Mouse (Mus musculus): ENCODE data around the gene Rptor. TPM values are rescaled to one million over a fixed set of nuclear protein-coding genes. Genes with fewer than 3 reads are reported as not detected.

Gene Rptor
- polyA plus RNA-seq, 1 experiment from 2014 or later: 9.1 TPM

DNA sequence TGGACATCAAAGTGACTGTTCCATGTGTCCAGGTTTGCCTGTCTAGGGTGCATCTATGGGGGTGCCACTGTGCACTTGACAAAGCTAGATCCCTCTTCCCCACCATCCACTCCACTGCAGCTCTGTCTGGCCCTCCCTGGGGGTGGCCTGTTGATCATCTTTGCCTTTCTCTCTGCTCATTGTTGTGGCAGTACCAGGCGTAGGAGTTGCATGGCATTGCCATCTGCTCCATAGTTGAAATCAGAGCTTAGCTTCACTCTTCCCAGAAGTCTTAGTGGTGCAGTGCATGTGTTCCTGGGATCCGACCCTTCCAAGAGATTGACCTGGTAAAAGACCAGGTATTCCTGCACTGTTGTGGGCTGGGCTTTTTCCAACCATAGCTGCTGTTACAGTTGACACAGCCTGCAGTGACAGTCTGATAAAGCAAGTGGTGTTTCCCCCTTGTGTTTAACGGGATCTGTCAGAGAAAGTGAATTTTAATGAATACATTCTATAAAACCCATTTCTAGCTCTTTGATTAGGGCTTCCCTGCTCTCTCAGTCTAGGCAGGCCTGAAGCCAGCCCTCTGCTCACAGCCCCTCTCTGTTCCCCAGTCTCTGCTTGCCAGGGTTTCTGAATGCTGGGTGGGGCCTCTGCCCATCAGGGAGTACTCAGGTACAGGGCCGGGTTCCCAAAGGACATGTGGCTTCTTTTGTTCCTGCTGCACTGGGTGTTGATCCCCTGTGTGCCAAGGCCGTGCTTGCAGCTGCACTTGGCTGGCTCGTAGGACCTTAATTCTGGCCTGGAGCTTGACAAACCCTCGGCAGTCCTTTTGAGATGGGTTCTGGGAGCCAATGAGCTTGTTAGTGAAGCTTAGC lies 136.5 kb downstream of the Rptor start:
- Histone ChIP-seq H3K9ac (replicated peaks; ENCODE audit: low read length) (no peak overlapping the region), H3K4me1 (ENCODE audit: insufficient read depth, low read length) (peaks cover 6% of the 10 kb centered on the region; the same call in 1 of the 2 replicates), H3K36me3 (ENCODE audit: insufficient read depth, low read length) (no peaks in the 10 kb centered on the region), H3K27ac (ENCODE audit: low read length) (no peak overlapping the region), H3K4me3 (ENCODE audit: low read length) (no peak overlapping the region), H3K27me3 (ENCODE audit: insufficient read depth, low read length) (no peaks in the 10 kb centered on the region), H3K9me3 (ENCODE audit: low read length) (no peaks in the 10 kb centered on the region), H3K4me2 (replicated peaks; ENCODE audit: low read depth, low read length) (no peak overlapping the region)
- WGBS: 82% methylated on average over 7 of the region's 7 CpGs
- ATAC-seq (ENCODE audit: low FRiP score, low TSS enrichment): no peak

DNA sequence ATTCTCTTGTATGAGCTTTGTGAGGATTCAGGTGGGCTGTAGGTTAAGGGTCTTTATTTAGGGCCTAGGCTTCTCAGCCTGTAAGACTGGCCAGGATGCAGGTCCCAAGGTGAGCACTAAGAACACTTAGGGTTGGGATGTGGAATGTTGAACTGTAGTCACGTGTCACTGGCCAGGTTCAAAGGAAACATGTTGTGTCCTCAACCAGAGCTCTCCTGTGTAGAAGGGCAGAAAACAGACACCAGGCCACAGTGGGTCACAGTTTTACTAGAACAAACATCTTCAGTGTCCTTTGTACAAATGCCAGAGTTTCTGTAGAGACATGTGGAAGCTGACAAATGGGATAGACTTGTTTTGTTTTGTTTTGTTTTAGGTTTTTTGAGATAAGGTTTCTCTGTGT lies 138.7 kb downstream of the Rptor start:
- no peaks in the 10 kb centered on the region for H3K4me1 ChIP-seq (ENCODE audit: insufficient read depth, low read length)
- H3K9me3 ChIP-seq (ENCODE audit: low read length): no peaks in the 10 kb centered on the region
- no peak for ATAC-seq (ENCODE audit: low FRiP score, low TSS enrichment)
- no peak overlapping the region for H3K9ac ChIP-seq (replicated peaks; ENCODE audit: low read length)
- H3K36me3 ChIP-seq (ENCODE audit: insufficient read depth, low read length): no peaks in the 10 kb centered on the region
- H3K4me2 ChIP-seq (replicated peaks; ENCODE audit: low read depth, low read length): no peak overlapping the region
- no peaks in the 10 kb centered on the region for H3K27me3 ChIP-seq (ENCODE audit: insufficient read depth, low read length)
- 77% methylated on average over 1 of the region's 1 CpGs for WGBS
- no peak overlapping the region for H3K4me3 ChIP-seq (ENCODE audit: low read length)
- H3K27ac ChIP-seq (ENCODE audit: low read length): no peak overlapping the region

DNA sequence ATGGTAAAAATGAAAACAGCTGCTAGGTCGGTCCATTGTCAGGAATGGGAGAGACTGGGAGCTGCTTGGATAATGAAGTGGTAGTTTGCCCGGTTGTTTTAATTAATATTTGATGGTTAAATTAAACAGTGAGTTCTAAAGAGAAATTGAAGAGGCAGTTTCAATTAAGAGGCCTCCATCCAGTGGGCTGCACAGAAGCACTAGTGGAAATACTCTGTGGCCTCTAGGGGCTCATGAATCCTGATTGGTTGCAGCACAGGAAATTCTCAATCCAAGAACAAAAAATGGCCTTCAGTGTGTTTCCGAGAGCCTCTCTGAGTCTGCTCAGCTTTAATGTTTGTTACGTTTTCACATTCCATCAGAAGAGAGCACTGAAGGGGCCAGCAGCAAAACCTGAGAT lies 141.7 kb downstream of the Rptor start:
- Histone ChIP-seq H3K27me3 (ENCODE audit: insufficient read depth, low read length) (no peaks in the 10 kb centered on the region), H3K9me3 (ENCODE audit: low read length) (no peaks in the 10 kb centered on the region), H3K4me1 (ENCODE audit: insufficient read depth, low read length) (no peaks in the 10 kb centered on the region), H3K27ac (ENCODE audit: low read length) (no peak overlapping the region), H3K36me3 (ENCODE audit: insufficient read depth, low read length) (no peaks in the 10 kb centered on the region), H3K4me3 (ENCODE audit: low read length) (no peak overlapping the region), H3K9ac (replicated peaks; ENCODE audit: low read length) (no peak overlapping the region), H3K4me2 (replicated peaks; ENCODE audit: low read depth, low read length) (no peak overlapping the region)
- 75% methylated on average over 4 of the region's 4 CpGs for WGBS
- no peak for ATAC-seq (ENCODE audit: low FRiP score, low TSS enrichment)

DNA sequence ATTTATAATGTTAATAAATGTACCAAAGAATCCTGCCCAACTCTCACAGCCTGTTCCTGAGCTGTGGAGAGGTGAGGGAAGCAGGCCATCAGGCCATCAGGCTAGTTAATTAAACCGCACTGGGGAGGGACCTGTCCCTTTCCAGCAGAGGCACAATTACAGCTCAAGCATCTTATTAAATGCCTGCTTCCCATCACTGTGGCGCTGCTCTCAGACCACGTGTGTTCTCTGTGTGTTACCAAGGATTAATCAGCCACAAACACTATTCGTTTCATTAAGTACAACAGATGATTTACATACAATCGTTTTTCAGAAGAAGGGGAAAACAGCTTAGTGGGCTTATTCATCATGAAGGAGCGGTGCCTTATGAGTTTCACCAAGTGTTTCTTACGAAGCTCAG lies 142.6 kb downstream of the Rptor start:
- H3K27ac ChIP-seq (ENCODE audit: low read length): no peak overlapping the region
- WGBS: 83% methylated on average over 7 of the region's 7 CpGs
- no peaks in the 10 kb centered on the region for H3K4me1 ChIP-seq (ENCODE audit: insufficient read depth, low read length)
- no peaks in the 10 kb centered on the region for H3K9me3 ChIP-seq (ENCODE audit: low read length)
- no peaks in the 10 kb centered on the region for H3K27me3 ChIP-seq (ENCODE audit: insufficient read depth, low read length)
- ATAC-seq (ENCODE audit: low FRiP score, low TSS enrichment): no peak
- H3K4me3 ChIP-seq (ENCODE audit: low read length): no peak overlapping the region
- no peak overlapping the region for H3K9ac ChIP-seq (replicated peaks; ENCODE audit: low read length)
- no peak overlapping the region for H3K4me2 ChIP-seq (replicated peaks; ENCODE audit: low read depth, low read length)
- H3K36me3 ChIP-seq (ENCODE audit: insufficient read depth, low read length): no peaks in the 10 kb centered on the region

DNA sequence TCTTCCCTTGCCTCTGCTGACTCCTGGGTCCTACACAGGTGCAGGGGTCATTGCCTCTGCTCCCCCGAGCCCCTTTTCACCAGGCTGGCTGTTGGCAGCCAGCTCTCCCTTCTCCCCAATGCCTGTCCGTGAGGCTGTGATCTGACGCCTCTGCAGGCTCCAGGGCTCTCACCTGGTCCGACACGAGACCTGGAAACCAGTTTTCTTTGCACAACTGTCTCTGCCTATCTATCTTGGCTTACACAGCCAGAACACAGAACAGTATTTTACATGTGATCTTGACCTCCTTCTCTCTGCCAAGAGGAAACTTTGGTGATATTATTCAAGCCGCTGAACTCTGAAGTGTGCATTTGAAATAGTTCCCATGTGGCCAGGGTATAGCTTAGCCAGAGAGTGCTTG lies 151.8 kb downstream of the Rptor start:
- H3K27me3 ChIP-seq (ENCODE audit: insufficient read depth, low read length): no peaks in the 10 kb centered on the region
- H3K9ac ChIP-seq (replicated peaks; ENCODE audit: low read length): no peak overlapping the region
- no peak overlapping the region for H3K4me2 ChIP-seq (replicated peaks; ENCODE audit: low read depth, low read length)
- H3K36me3 ChIP-seq (ENCODE audit: insufficient read depth, low read length): peaks cover 5% of the 10 kb centered on the region; the same call in 1 of the 2 replicates
- no peaks in the 10 kb centered on the region for H3K4me1 ChIP-seq (ENCODE audit: insufficient read depth, low read length)
- H3K27ac ChIP-seq (ENCODE audit: low read length): no peak overlapping the region
- ATAC-seq (ENCODE audit: low FRiP score, low TSS enrichment): no peak
- H3K9me3 ChIP-seq (ENCODE audit: low read length): no peaks in the 10 kb centered on the region
- WGBS: 67% methylated on average over 6 of the region's 6 CpGs
- H3K4me3 ChIP-seq (ENCODE audit: low read length): no peak overlapping the region

DNA sequence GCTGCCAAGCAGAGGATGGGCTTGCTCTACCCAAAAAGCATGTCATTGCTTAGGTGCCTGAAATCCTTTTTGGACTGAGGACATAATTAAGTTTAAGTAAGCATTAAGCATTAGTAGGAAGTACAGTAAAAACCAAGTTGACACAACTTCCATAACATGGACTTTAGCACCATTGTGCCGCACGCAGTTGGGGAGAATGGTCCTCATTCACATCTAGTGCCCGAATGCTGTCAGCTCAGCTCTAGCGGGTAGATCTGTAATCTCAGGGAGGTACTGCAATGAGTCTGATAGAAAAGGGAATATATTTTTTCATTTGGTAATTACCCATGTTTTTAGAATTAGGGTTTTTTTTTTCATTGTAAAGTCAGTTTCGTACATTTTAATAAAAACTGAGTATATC lies 155.5 kb downstream of the Rptor start:
- Histone ChIP-seq H3K27me3 (ENCODE audit: insufficient read depth, low read length) (no peaks in the 10 kb centered on the region), H3K27ac (ENCODE audit: low read length) (no peak overlapping the region), H3K4me2 (replicated peaks; ENCODE audit: low read depth, low read length) (no peak overlapping the region), H3K9ac (replicated peaks; ENCODE audit: low read length) (no peak overlapping the region), H3K9me3 (ENCODE audit: low read length) (no peaks in the 10 kb centered on the region), H3K4me3 (ENCODE audit: low read length) (no peak overlapping the region), H3K4me1 (ENCODE audit: insufficient read depth, low read length) (no peaks in the 10 kb centered on the region), H3K36me3 (ENCODE audit: insufficient read depth, low read length) (peaks cover 12% of the 10 kb centered on the region; the same call in 1 of the 2 replicates)
- no peak for ATAC-seq (ENCODE audit: low FRiP score, low TSS enrichment)
- WGBS: 95% methylated on average over 5 of the region's 5 CpGs

DNA sequence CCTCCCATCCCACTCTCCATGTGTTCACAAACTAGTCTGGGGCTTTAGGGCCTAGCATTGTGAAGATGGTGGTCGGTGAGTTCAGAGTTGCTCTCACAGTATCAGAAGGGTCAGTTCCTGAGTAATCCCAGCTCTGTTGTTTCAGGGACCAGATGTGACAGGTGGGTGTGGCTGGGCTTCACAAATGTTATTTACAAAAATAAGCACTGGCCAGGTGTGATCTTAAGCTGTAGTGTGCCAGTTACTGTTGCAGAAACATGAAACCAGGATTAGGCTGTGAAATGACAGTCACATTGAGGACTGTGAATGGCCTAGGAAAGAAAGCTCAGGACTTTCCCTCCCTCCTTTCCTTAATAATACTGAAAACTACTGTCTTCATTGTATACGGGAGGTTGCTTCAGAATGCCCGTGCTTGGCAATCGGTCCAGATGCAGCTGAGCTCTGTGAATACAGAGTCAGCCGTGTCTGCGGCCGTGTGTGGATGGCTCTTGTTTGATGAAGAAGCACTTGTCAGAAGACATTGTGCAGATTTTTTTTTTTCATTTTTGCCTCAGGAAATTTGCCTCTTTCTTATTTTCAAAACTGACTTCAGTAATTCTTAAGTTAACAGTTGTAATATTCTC lies 156.1 kb downstream of the Rptor start:
- Histone ChIP-seq H3K4me2 (replicated peaks; ENCODE audit: low read depth, low read length) (no peak overlapping the region), H3K36me3 (ENCODE audit: insufficient read depth, low read length) (peaks cover 12% of the 10 kb centered on the region; the same call in 1 of the 2 replicates), H3K27me3 (ENCODE audit: insufficient read depth, low read length) (no peaks in the 10 kb centered on the region), H3K4me1 (ENCODE audit: insufficient read depth, low read length) (no peaks in the 10 kb centered on the region), H3K9ac (replicated peaks; ENCODE audit: low read length) (no peak overlapping the region), H3K27ac (ENCODE audit: low read length) (no peak overlapping the region), H3K4me3 (ENCODE audit: low read length) (no peak overlapping the region), H3K9me3 (ENCODE audit: low read length) (no peaks in the 10 kb centered on the region)
- 71% methylated on average over 7 of the region's 7 CpGs for WGBS
- no peak for ATAC-seq (ENCODE audit: low FRiP score, low TSS enrichment)

DNA sequence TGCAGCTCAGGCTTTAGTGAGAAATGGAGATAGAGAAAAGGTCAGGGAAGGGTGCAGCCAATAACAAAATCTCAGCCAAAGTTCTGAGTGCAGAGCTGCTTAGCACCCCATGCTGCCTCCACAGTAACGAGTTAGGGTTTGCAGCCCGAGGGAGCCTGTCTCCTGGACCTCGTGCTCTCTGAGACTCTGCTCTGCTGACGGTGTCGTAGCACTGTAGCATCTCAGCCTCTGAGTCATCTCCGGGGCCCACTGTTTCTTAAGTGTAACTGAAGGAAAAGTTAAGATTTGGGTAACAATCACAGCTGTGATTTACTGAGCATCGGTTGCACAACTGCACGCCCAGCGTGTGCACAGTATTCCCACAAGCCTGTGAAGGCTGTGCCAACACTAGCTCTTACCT lies 160.2 kb downstream of the Rptor start:
- 78% methylated on average over 9 of the region's 9 CpGs for WGBS
- H3K27ac ChIP-seq (ENCODE audit: low read length): no peak overlapping the region
- H3K9ac ChIP-seq (replicated peaks; ENCODE audit: low read length): no peak overlapping the region
- H3K4me2 ChIP-seq (replicated peaks; ENCODE audit: low read depth, low read length): no peak overlapping the region
- no peaks in the 10 kb centered on the region for H3K9me3 ChIP-seq (ENCODE audit: low read length)
- no peak overlapping the region for H3K4me3 ChIP-seq (ENCODE audit: low read length)
- peaks cover 11% of the 10 kb centered on the region; the same call in 1 of the 2 replicates for H3K36me3 ChIP-seq (ENCODE audit: insufficient read depth, low read length)
- ATAC-seq (ENCODE audit: low FRiP score, low TSS enrichment): no peak
- H3K4me1 ChIP-seq (ENCODE audit: insufficient read depth, low read length): no peaks in the 10 kb centered on the region
- no peaks in the 10 kb centered on the region for H3K27me3 ChIP-seq (ENCODE audit: insufficient read depth, low read length)

DNA sequence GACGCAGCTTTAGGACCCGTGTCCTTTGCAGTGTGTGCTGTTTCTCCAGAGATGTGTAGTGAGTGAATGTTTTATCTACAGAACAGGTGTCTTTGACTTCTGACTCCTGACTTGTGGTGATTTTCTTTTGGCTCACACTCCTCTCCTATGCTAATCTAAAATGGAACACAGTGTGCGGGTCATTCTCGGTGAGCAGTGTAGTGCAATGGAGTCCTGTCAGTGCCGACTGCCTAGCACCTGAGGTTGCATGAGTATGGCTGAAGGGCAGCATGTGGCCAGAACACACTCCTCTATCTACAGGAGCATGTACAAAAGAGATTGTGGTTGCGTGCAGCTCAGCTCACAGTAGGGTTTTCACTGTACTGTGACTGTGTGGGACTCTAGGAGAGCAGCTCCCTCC lies 163.3 kb downstream of the Rptor start:
- Histone ChIP-seq H3K27me3 (ENCODE audit: insufficient read depth, low read length) (no peaks in the 10 kb centered on the region), H3K4me1 (ENCODE audit: insufficient read depth, low read length) (no peaks in the 10 kb centered on the region), H3K9me3 (ENCODE audit: low read length) (no peaks in the 10 kb centered on the region), H3K27ac (ENCODE audit: low read length) (no peak overlapping the region), H3K4me3 (ENCODE audit: low read length) (no peak overlapping the region), H3K9ac (replicated peaks; ENCODE audit: low read length) (no peak overlapping the region), H3K4me2 (replicated peaks; ENCODE audit: low read depth, low read length) (no peak overlapping the region), H3K36me3 (ENCODE audit: insufficient read depth, low read length) (no peaks in the 10 kb centered on the region)
- 91% methylated on average over 6 of the region's 6 CpGs for WGBS
- ATAC-seq (ENCODE audit: low FRiP score, low TSS enrichment): no peak

DNA sequence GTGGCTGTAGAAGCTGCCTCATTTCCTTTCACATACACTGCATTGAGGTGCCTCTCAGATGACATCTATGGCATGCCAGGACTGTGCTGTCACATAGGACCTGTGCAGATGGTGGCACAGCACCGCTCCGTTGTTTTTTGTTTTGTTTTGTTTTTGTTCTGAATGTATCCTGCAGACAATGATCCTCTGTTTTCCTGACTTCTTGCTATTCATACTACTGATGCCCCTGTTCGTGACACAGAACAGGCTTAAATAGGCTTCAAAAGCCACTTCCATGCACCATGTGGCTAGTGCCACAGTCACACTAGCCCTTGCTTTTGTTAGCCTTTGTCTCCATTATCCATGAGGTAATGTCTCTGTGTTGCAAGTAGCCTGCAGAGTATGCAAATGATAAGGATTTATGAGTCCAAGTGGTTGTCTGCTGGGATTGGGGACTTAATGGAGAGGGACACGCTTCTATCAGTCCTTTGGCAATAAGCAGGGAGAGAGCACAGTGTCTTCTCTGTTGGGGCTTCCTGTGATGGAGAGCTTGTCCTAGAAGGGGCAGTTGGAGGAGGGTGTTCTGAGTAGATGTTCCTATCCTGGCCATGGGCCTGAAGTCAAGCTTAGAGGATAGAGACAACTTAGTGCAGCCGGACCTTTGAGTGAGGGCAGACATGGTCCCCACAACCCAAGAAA lies 164.2 kb downstream of the Rptor start:
- no peak for ATAC-seq (ENCODE audit: low FRiP score, low TSS enrichment)
- no peak overlapping the region for H3K4me2 ChIP-seq (replicated peaks; ENCODE audit: low read depth, low read length)
- no peak overlapping the region for H3K4me3 ChIP-seq (ENCODE audit: low read length)
- no peaks in the 10 kb centered on the region for H3K4me1 ChIP-seq (ENCODE audit: insufficient read depth, low read length)
- H3K9ac ChIP-seq (replicated peaks; ENCODE audit: low read length): no peak overlapping the region
- no peaks in the 10 kb centered on the region for H3K27me3 ChIP-seq (ENCODE audit: insufficient read depth, low read length)
- H3K9me3 ChIP-seq (ENCODE audit: low read length): no peaks in the 10 kb centered on the region
- WGBS: 90% methylated on average over 5 of the region's 5 CpGs
- H3K27ac ChIP-seq (ENCODE audit: low read length): no peak overlapping the region
- peaks cover 6% of the 10 kb centered on the region for H3K36me3 ChIP-seq (ENCODE audit: insufficient read depth, low read length)
